Mouse (Mus musculus) liver, embryonic 11.5 days (tissue): ENCODE results near the gene Srms. TPM values are rescaled to one million over a fixed set of nuclear protein-coding genes. Genes with fewer than 3 reads are reported as not detected.

Source experiments
- ATAC-seq: fragments of 200-750 bp; cut with Nextera tagmentation; replicated peaks from 2 replicates; pipeline ENCODE4 v1.8.0; 2017; ENCODE audit warnings: moderate number of reproducible peaks, mild to moderate bottlenecking, moderate TSS enrichment, moderate library complexity; ENCODE audit not compliant: low FRiP score
- DNase-seq: peaks from one replicate; pipeline ENCODE4 v3.0.0-alpha.2; 2017; ENCODE audit warnings: low spot score
- H3K27ac ChIP-seq: fragments of 300-500 bp; sonication (generic); 2 replicates; pipeline ENCODE4 v1.5.1; 2014; ENCODE audit warnings: mild to moderate bottlenecking, low read depth, low read length, control low read depth
- H3K27me3 ChIP-seq: fragments of 300-500 bp; sonication (generic); replicated peaks from 2 replicates; pipeline ENCODE4 v1.6.1; 2014; ENCODE audit warnings: low read length, mixed read lengths; ENCODE audit not compliant: control insufficient read depth, insufficient read depth
- H3K36me3 ChIP-seq: fragments of 300-500 bp; sonication (generic); 2 replicates; pipeline ENCODE4 v1.6.1; 2014; ENCODE audit warnings: mild to moderate bottlenecking, low read length, moderate library complexity, mixed read lengths; ENCODE audit not compliant: control insufficient read depth, insufficient read depth
- H3K4me1 ChIP-seq: fragments of 300-500 bp; sonication (generic); replicated peaks from 2 replicates; pipeline ENCODE4 v1.6.1; 2014; ENCODE audit warnings: low read length, mixed read lengths; ENCODE audit not compliant: control insufficient read depth, insufficient read depth
- H3K4me2 ChIP-seq: fragments of 300-500 bp; sonication (generic); 2 replicates; pipeline ENCODE4 v1.6.1; 2014; ENCODE audit warnings: mild to moderate bottlenecking, control low read depth, moderate library complexity
- H3K4me3 ChIP-seq: fragments of 300-500 bp; sonication (generic); 2 replicates; pipeline ENCODE4 v1.5.1; 2014; ENCODE audit warnings: low read depth, low read length, control low read depth
- H3K9ac ChIP-seq: fragments of 300-500 bp; sonication (generic); 2 replicates; pipeline ENCODE4 v1.6.1; 2014; ENCODE audit warnings: low read depth, low read length, control low read depth
- H3K9me3 ChIP-seq: fragments of 300-500 bp; sonication (generic); 2 replicates; pipeline ENCODE4 v1.6.1; 2016; ENCODE audit warnings: low read length, inconsistent platforms, mixed read lengths; ENCODE audit not compliant: control insufficient read depth
- WGBS: fragments of 180-500 bp; shearing (Covaris S2); extraction: QIAGEN DNeasy Blood & Tissue Kit; methylation state at CpG from one replicate; pipeline ENCODE4 v1.1.7; 2014; 5-methylcytosine and 5-hydroxymethylcytosine counted together
- polyA plus RNA-seq: library from polyadenylated mRNA; unstranded; fragments of >200 nt; fragmentation: Nextera tagmentation; extraction: Ambion mirVana; gene quantifications from 2 replicates; pipeline ENCODE4 v1.2.1, GENCODE M21; 2014

Gene Srms
- polyA plus RNA-seq, 1 experiment from 2014 or later: 0.23 TPM

DNA sequence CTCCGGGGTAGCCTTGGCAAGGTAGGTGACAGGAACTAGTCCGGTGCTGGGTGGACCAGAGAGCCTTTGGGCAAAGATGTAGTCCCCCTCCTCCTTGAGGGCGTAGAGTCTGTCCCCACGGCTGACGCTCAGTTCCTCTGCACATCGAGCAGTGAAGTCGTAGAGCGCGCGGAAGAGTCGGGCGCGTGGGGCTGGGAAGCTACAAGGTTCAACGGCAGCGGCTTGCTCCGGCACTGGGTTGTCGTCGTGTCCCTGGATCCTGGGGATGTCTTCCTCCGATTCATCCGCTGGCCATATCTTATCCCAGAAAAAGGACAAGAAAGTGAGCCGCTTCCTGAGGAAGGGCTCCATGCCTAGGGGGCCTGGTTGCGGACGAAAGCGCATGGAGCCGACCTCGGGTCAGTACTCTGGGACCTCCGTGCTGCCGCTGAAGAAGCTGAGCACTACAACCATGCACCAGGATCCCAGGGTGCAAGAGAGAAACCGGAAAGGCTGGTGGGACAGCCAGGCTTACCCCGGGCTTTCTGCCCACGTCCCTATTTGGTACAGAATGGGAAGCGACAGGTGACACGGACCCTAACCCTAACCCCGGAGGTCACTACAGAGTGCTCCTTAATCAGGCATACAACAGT lies 480 bp downstream of the Srms start:
- ATAC-seq (peak; percentile 36; the same call in 1 of the 2 replicates), DNase-seq (no peak)
- WGBS: 8% methylated on average over 34 of the region's 34 CpGs
- peak overlapping the region; percentile 58 for H3K4me2 ChIP-seq
- H3K27ac ChIP-seq: no peak overlapping the region
- H3K9ac ChIP-seq: no peak overlapping the region
- H3K9me3 ChIP-seq: no peaks in the 10 kb centered on the region
- H3K36me3 ChIP-seq: no peaks in the 10 kb centered on the region
- H3K4me1 ChIP-seq: peaks cover 6% of the 10 kb centered on the region; the same call in 1 of the 2 replicates
- peak overlapping the region; percentile 31 for H3K4me3 ChIP-seq
- peaks cover 45% of the 10 kb centered on the region for H3K27me3 ChIP-seq

DNA sequence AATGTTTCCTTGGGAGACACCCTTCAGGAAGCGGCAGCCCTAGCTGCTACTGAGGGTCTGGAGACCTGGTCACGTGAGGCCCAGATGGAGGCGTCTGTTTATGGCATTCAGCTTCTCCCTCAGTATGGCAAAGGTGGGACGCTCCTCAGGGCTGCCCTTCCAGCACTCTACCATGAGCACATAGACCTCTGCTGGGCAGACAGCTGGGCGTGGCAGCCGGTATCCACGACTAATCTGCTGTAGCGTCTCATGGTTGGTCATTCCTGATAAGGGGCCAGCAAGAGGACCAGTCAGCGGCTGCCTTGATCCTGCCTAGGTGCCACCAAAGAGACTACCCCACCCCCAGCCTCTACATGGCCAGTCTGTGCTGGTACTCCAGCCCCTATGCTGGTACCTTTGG lies 6.9 kb downstream of the Srms start:
- Histone ChIP-seq H3K9me3 (no peaks in the 10 kb centered on the region), H3K4me1 (peaks cover 9% of the 10 kb centered on the region), H3K36me3 (no peaks in the 10 kb centered on the region), H3K27ac (no peak overlapping the region), H3K9ac (no peak overlapping the region), H3K4me3 (no peak overlapping the region), H3K27me3 (peaks cover 11% of the 10 kb centered on the region), H3K4me2 (peak overlapping the region; percentile 34; the same call in 1 of the 2 replicates)
- DNase-seq (no peak), ATAC-seq (peak; percentile 88)
- WGBS: 50% methylated on average over 9 of the region's 9 CpGs

- no peak overlapping the region for H3K27ac ChIP-seq
- peak overlapping the region; percentile 34; the same call in 1 of the 2 replicates for H3K4me2 ChIP-seq
- H3K27me3 ChIP-seq: peaks cover 6% of the 10 kb centered on the region
- H3K4me1 ChIP-seq: peaks cover 9% of the 10 kb centered on the region
- no peaks in the 10 kb centered on the region for H3K36me3 ChIP-seq
- H3K9me3 ChIP-seq: no peaks in the 10 kb centered on the region
- no peak overlapping the region for H3K9ac ChIP-seq
- WGBS: 77% methylated on average over 5 of the region's 5 CpGs
- DNase-seq (no peak), ATAC-seq (peak; percentile 40; the same call in 1 of the 2 replicates)
- no peak overlapping the region for H3K4me3 ChIP-seq
These were observed 7.3 kb downstream of the Srms start for GRCm38 (mm10) chr2:181205678-181206077.

GRCm38 (mm10) chr2:181202886-181203285 lies 10.1 kb downstream of the Srms start:
- H3K9ac ChIP-seq: no peak overlapping the region
- no peak for DNase-seq
- no peak overlapping the region for H3K4me2 ChIP-seq
- peaks cover 9% of the 10 kb centered on the region for H3K4me1 ChIP-seq
- peaks cover 4% of the 10 kb centered on the region for H3K27me3 ChIP-seq
- H3K27ac ChIP-seq: no peak overlapping the region
- ATAC-seq: no peak
- H3K9me3 ChIP-seq: no peaks in the 10 kb centered on the region
- WGBS: 74% methylated on average over 6 of the region's 6 CpGs
- no peak overlapping the region for H3K4me3 ChIP-seq
- H3K36me3 ChIP-seq: no peaks in the 10 kb centered on the region

DNA sequence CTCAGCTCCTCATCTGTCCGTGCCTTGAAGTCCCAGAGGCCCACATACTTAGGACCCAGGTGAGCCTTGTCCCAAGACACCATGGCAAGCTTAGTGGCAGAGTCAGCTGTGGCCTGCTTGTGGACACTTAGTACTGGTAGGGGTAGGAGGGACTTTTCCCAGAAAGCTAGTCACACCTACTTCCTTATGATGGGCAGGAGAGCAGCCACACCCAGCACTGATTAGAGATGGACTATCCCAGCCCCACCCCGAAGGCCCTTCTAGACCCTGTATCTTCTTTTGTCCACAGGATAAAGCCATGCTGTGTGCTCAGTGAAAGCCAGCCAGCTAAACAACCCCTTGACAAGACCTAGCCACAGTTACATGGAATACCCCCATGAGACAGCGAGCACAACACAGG lies 10.6 kb downstream of the Srms start, which contains the start of gene Ptk6:
TSS of gene Ptk6 (minus strand) at position 368 of the 400 bp plus-strand sequence.
- no peak within 1 kb of the TSS for H3K9ac ChIP-seq
- peaks cover 9% of the 10 kb centered on the region for H3K4me1 ChIP-seq
- H3K4me3 ChIP-seq: no peak within 1 kb of the TSS
- H3K27me3 ChIP-seq: peaks cover 4% of the 10 kb centered on the region
- no peak within 1 kb of the TSS for H3K4me2 ChIP-seq
- H3K27ac ChIP-seq: no peak within 1 kb of the TSS
- no peaks in the 10 kb centered on the region for H3K9me3 ChIP-seq
- DNase-seq (no peak), ATAC-seq (no peak)
- WGBS: 79% methylated on average over 3 of the region's 3 CpGs
- no peaks in the 10 kb centered on the region for H3K36me3 ChIP-seq

DNA sequence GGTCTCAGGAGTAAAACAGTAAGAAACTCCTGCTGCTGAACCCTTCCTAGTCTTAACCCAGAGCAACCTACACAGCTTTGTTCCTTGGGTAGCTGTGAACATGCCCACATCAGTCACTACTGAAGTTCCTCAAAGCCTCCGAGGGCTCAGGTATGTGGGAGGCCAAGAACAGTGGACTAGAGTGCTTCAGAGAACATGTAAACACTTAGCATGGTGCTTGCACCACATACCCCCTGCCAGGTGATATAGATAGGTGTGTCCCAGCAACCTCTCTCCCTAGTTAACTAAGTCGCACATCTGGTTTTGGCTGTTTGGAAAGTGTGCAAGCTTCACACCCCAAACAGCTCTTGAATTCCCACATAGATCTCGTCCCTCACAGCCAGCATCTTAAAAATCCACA lies 11.4 kb downstream of the Srms start:
- Histone ChIP-seq H3K4me1 (peaks cover 9% of the 10 kb centered on the region), H3K9ac (no peak overlapping the region), H3K36me3 (no peaks in the 10 kb centered on the region), H3K9me3 (no peaks in the 10 kb centered on the region), H3K4me2 (no peak overlapping the region), H3K27me3 (peaks cover 4% of the 10 kb centered on the region), H3K27ac (no peak overlapping the region), H3K4me3 (no peak overlapping the region)
- WGBS: 53% methylated on average over 3 of the region's 3 CpGs
- DNase-seq: no peak
- ATAC-seq: no peak

DNA sequence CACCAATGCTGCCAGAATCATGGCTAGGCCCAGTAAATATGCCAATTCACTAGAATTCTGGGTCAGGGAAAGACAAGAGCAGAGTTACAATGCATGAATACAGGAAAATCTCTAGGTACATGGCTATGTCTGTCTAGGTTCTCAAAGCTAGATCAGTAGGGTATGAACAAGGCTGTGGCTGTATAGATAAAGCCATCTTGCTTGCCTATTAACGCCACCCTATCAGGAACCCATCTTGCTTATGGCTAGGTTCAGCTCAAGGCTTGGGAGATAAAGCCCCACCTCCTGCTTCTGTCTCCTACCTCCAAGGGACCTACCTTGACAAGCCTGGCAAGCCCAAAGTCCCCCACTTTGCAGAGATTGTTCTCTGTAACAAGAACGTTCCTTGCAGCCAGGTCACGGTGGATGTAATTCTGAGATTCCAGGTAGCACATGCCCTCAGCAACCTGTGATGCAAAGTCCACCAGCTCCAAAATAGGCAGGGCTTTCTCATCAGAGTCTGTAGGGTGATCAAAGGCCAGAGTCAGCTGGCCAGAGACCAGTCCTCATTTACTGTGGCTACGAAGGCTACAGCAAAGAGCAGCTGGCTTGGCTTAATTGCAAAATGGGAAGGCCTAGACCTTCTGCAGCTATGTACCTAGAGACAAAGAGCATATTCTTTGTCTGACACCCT lies 16.2 kb downstream of the Srms start:
- Histone ChIP-seq H3K27ac (no peak overlapping the region), H3K4me3 (no peak overlapping the region), H3K4me2 (no peak overlapping the region), H3K9me3 (no peaks in the 10 kb centered on the region), H3K9ac (no peak overlapping the region), H3K36me3 (no peaks in the 10 kb centered on the region), H3K27me3 (peaks cover 8% of the 10 kb centered on the region), H3K4me1 (no peaks in the 10 kb centered on the region)
- WGBS: 76% methylated on average over 4 of the region's 4 CpGs
- DNase-seq: no peak
- no peak for ATAC-seq

DNA sequence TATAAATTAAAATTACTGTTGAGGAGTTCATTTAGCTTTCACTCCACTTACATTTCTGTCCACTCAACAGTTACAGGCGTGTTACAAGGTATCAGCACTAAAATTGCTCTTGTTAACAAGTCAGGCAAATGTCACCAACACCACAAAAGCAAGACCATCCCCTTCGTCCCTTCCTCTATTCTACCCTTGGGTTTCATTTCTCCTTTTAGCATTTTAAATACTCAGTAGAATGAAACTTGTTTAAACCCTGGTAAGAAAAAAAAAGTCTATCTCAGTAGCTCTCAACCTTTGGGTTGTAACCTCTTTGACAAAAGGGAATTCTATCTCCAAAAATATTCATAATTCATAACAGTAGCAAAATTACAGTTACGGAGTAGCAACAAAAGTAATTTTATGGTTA lies 19.9 kb downstream of the Srms start:
- Histone ChIP-seq H3K27me3 (peaks cover 5% of the 10 kb centered on the region; the same call in 1 of the 2 replicates), H3K27ac (no peak overlapping the region), H3K9me3 (no peaks in the 10 kb centered on the region), H3K9ac (no peak overlapping the region), H3K4me1 (peaks cover 8% of the 10 kb centered on the region), H3K4me2 (no peak overlapping the region), H3K4me3 (no peak overlapping the region), H3K36me3 (no peaks in the 10 kb centered on the region)
- no peak for DNase-seq
- 62% methylated on average over 3 of the region's 3 CpGs for WGBS
- ATAC-seq: no peak

- Histone ChIP-seq H3K27me3 (peaks cover 5% of the 10 kb centered on the region; the same call in 1 of the 2 replicates), H3K27ac (no peak overlapping the region), H3K4me2 (no peak overlapping the region), H3K9ac (no peak overlapping the region), H3K4me1 (peaks cover 8% of the 10 kb centered on the region), H3K36me3 (no peaks in the 10 kb centered on the region), H3K9me3 (no peaks in the 10 kb centered on the region), H3K4me3 (no peak overlapping the region)
- ATAC-seq (no peak), DNase-seq (no peak)
- WGBS: 69% methylated on average over 4 of the region's 4 CpGs
These were observed 21.0 kb downstream of the Srms start for GRCm38 (mm10) chr2:181191936-181192335.
